ENCODE assay signal across 8 mouse cellular contexts in the genomic region with DNA sequence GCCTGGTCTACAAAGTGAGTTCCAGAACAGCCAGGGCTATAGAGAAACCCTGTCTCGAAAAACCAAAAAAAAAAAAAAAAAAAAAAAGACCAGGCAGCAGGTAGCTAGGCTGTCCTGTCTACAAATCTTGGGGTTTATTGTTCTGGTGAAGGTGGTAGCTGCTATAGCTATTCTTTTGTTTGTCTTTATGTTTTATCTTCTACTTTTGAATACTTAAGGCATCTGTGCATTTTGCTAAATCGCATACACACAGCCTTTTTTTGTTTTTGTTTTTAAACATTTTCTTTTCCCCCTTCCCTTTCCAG. TPM values are rescaled to one million over a fixed set of nuclear protein-coding genes. Genes with fewer than 3 reads are reported as not detected.
A peak's percentile ranks its signal among the peaks of the same experiment; 100 is the strongest.
DNase-seq lines count a peak whose midpoint lies in the region; ATAC-seq and TF ChIP-seq lines count a peak whose summit lies in the region.

No protein-coding gene starts in this region.

- no peak for TF ChIP-seq CTCF in heart, adult 2 months (IDR thresholded peaks at IDR 0.05)
- no peak for TF ChIP-seq CTCF in CH12.LX (conservative IDR thresholded peaks at IDR 0.05 in 1 of 2, IDR thresholded peaks at IDR 0.05 in 1 of 2; ENCODE audit: low read depth in 2 of 2, low read length in 2 of 2)
- TF ChIP-seq CTCF in forebrain, postnatal 0 days (IDR thresholded peaks at IDR 0.05; ENCODE audit: low read depth), result no peak

- intact Hi-C loops in heart, adult 2 months (cut with DNase I), result loop anchor here (2.0 to 10.0 kb wide), 2 partner anchors 65 to 211 kb away; no protein-coding TSS in a partner anchor

- H3K4me2 ChIP-seq in CH12.LX (ENCODE audit: insufficient read depth, low read depth, poor library complexity, severe bottlenecking), result peak overlapping the region; percentile 65; the same call in 1 of the 2 replicates
- peak overlapping the region; percentile 69 for H3K4me2 ChIP-seq in forebrain, postnatal 0 days (ENCODE audit: low read depth)
- H3K4me2 ChIP-seq in liver, embryonic 16.5 days (ENCODE audit: low read depth, low read length), result peak overlapping the region; percentile 87

- in situ Hi-C loops in CH12.LX (cut with MboI; ENCODE audit: low pct_ligation_motif_present, low pct_unique_long_range_greater_than_20kb, low sequenced_read_pairs), result no loop called here

- no peaks in the 10 kb centered on the region for H3K9me3 ChIP-seq in CH12.LX (replicated peaks; ENCODE audit: low read length)
- no peaks in the 10 kb centered on the region for H3K9me3 ChIP-seq in forebrain, postnatal 0 days (ENCODE audit: low read length)
- no peaks in the 10 kb centered on the region for H3K9me3 ChIP-seq in liver, embryonic 16.5 days (replicated peaks; ENCODE audit: control insufficient read depth, low read length)

- H3K79me2 ChIP-seq in heart, adult 2 months (replicated peaks; ENCODE audit: control insufficient read depth, insufficient read depth, low read length), result no peaks in the 10 kb centered on the region
- peaks cover 6% of the 10 kb centered on the region; the same call in 1 of the 2 replicates for H3K79me2 ChIP-seq in CH12.LX (replicated peaks; ENCODE audit: control insufficient read depth, extremely low read depth, insufficient read depth, poor library complexity, severe bottlenecking)

- no peak overlapping the region for H3K9ac ChIP-seq in heart, adult 2 months (ENCODE audit: low read depth, low read length)
- peak overlapping the region; percentile 62; the same call in 1 of the 2 replicates for H3K9ac ChIP-seq in CH12.LX (ENCODE audit: insufficient read depth, low read depth)
- H3K9ac ChIP-seq in forebrain, postnatal 0 days, result peak overlapping the region; percentile 65
- H3K9ac ChIP-seq in liver, embryonic 16.5 days (ENCODE audit: low read depth, low read length), result peak overlapping the region; percentile 83; the same call in 1 of the 2 replicates

- no peak for TF ChIP-seq POLR2A in heart, adult 2 months (IDR thresholded peaks at IDR 0.05; ENCODE audit: insufficient read depth, low read depth, low read length)
- no peak for TF ChIP-seq POLR2A in CH12.LX (IDR thresholded peaks at IDR 0.05; ENCODE audit: low read depth, low read length)

- DNase-seq in heart, adult 2 months, result no peak
- DNase-seq in heart, adult 11 months, result no peak
- no peak for DNase-seq in CH12.LX (ENCODE audit: extremely low read depth)
- DNase-seq in forebrain, postnatal 0 days, result no peak
- DNase-seq in adrenal gland, adult 8-10 months, result no peak
- no peak for DNase-seq in layer of hippocampus, postnatal 25 days (ENCODE audit: extremely low spot score in 1 of 2, low spot score in 1 of 2)
- no peak for DNase-seq in cerebellum, adult 18-20 months

- H3K36me3 ChIP-seq in heart, adult 2 months (ENCODE audit: control insufficient read depth, insufficient read depth, low read length), result no peaks in the 10 kb centered on the region
- peaks cover 2 to 22% of the 10 kb centered on the region in 2 experiments for H3K36me3 ChIP-seq in CH12.LX (replicated peaks in 1 of 2; ENCODE audit: control insufficient read depth in 1 of 2, insufficient read depth in 1 of 2, low read length in 1 of 2)
- no peaks in the 10 kb centered on the region for H3K36me3 ChIP-seq in forebrain, postnatal 0 days (ENCODE audit: insufficient read depth)
- no peaks in the 10 kb centered on the region for H3K36me3 ChIP-seq in liver, embryonic 16.5 days (ENCODE audit: control insufficient read depth, insufficient read depth)

- ATAC-seq in forebrain, postnatal 0 days, result no peak
- ATAC-seq in liver, embryonic 16.5 days (ENCODE audit: low read depth), result no peak

- H3K27ac ChIP-seq in heart, adult 2 months, result no peak overlapping the region
- H3K27ac ChIP-seq in CH12.LX (ENCODE audit: insufficient read depth, low read depth), result no peak overlapping the region
- H3K27ac ChIP-seq in forebrain, postnatal 0 days (ENCODE audit: low read depth, low read length), result no peak overlapping the region; the same call in 1 of the 2 replicates
- no peak overlapping the region for H3K27ac ChIP-seq in liver, embryonic 16.5 days (ENCODE audit: low read length)

- TF ChIP-seq RAD21 in CH12.LX (IDR thresholded peaks at IDR 0.05; ENCODE audit: low read depth, low read length), result no peak

- dilution Hi-C loops in CH12.LX (cut with MboI; ENCODE audit: extremely low pct_ligation_motif_present, extremely low pct_unique_long_range_greater_than_20kb, low sequenced_read_pairs), result no loop called here

- 46% methylated on average over 2 of the region's 2 CpGs for WGBS in heart, adult 2 months
- 90% methylated on average over 1 of the region's 2 CpGs for WGBS in forebrain, postnatal 0 days
- 67% methylated on average over 2 of the region's 2 CpGs for WGBS in liver, embryonic 16.5 days (ENCODE audit: insufficient replicate concordance)

- no peaks in the 10 kb centered on the region for H3K4me1 ChIP-seq in heart, adult 2 months (ENCODE audit: control insufficient read depth, insufficient read depth, low read length)
- peaks cover 3 to 25% of the 10 kb centered on the region in 2 experiments; a peak in 3 of 4 replicates for H3K4me1 ChIP-seq in CH12.LX (ENCODE audit: control insufficient read depth in 1 of 2, insufficient read depth in 2 of 2)
- no peaks in the 10 kb centered on the region; the same call in 1 of the 2 replicates for H3K4me1 ChIP-seq in forebrain, postnatal 0 days (ENCODE audit: insufficient read depth)
- H3K4me1 ChIP-seq in liver, embryonic 16.5 days (ENCODE audit: control insufficient read depth, low read depth, low read length), result peaks cover 10% of the 10 kb centered on the region

- TF ChIP-seq EP300 in heart, adult 2 months (IDR thresholded peaks at IDR 0.05; ENCODE audit: insufficient read depth, low read depth, low read length), result no peak
- no peak for TF ChIP-seq EP300 in CH12.LX (IDR thresholded peaks at IDR 0.05; ENCODE audit: low read length)

- H3K4me3 ChIP-seq in heart, adult 2 months, result peak overlapping the region; percentile 67
- H3K4me3 ChIP-seq in CH12.LX (replicated peaks in 1 of 3; ENCODE audit: low read depth in 2 of 3, low read length in 2 of 3, poor library complexity in 1 of 3), result peak overlapping the region; percentile 72 to 85 (median 82)
- peak overlapping the region; percentile 87 for H3K4me3 ChIP-seq in forebrain, postnatal 0 days (ENCODE audit: low read depth, low read length)
- peak overlapping the region; percentile 92 for H3K4me3 ChIP-seq in liver, embryonic 16.5 days (ENCODE audit: low read depth, low read length)

- no peaks in the 10 kb centered on the region for H3K27me3 ChIP-seq in heart, adult 2 months (ENCODE audit: control insufficient read depth, insufficient read depth, low read length)
- H3K27me3 ChIP-seq in CH12.LX (replicated peaks), result no peaks in the 10 kb centered on the region
- H3K27me3 ChIP-seq in forebrain, postnatal 0 days (ENCODE audit: insufficient read depth, low read length), result no peaks in the 10 kb centered on the region
- no peaks in the 10 kb centered on the region for H3K27me3 ChIP-seq in liver, embryonic 16.5 days (ENCODE audit: control insufficient read depth, insufficient read depth, low read depth, low read length)

TF ChIP-seq in CH12.LX, 34 proteins besides CTCF, POLR2A, EP300 and RAD21:
- no peak for TF ChIP-seq BHLHE40 (IDR thresholded peaks at IDR 0.05; ENCODE audit: low read depth, low read length)
- peak; percentile 53 for TF ChIP-seq ZNF384 (IDR thresholded peaks at IDR 0.05; ENCODE audit: low read depth, low read length)
- no peak for TF ChIP-seq RCOR1 (conservative IDR thresholded peaks at IDR 0.05; ENCODE audit: low read depth, low read length)
- TF ChIP-seq SIN3A (IDR thresholded peaks at IDR 0.05; ENCODE audit: low read length), result no peak
- no peak; the same call in 1 of the 2 replicates for TF ChIP-seq TBP (conservative IDR thresholded peaks at IDR 0.05; ENCODE audit: low read depth, low read length)

RNA-seq across cellular contexts. Expression of gene Mettl18, which starts 0.9 kb away (rescaled TPM):
- 1 to 10 TPM; 3.7 to 4.3 TPM for total RNA-seq in heart, adult 2 months (2021)
- polyA plus RNA-seq in heart, adult 2 months (2012; rRNA removed), result 1.1 and 1.6 TPM in 2 replicates
- total RNA-seq in CH12.LX (2012; rRNA removed) (6.7 and 9.7 TPM in 2 replicates), CH12.LX (2014; rRNA removed) (19.2 and 23.0 TPM in 2 replicates)
- polyA plus RNA-seq in CH12.LX (2012; ENCODE audit: insufficient read length, low read depth), result 10.7 and 12.1 TPM in 2 replicates
- total RNA-seq in forebrain, postnatal 0 days (2014; rRNA removed), result 4.9 and 9.5 TPM in 2 replicates
- 6.4 and 6.8 TPM in 2 replicates for polyA plus RNA-seq in forebrain, postnatal 0 days (2015; fragmentation: Nextera tagmentation; extraction: Ambion mirVana)
- polyA plus RNA-seq in liver, embryonic 16.5 days (2015; fragmentation: Nextera tagmentation; extraction: Ambion mirVana), result 3.1 and 3.3 TPM in 2 replicates
- total RNA-seq in adrenal gland, adult 8-10 months (2022), result 1 to 10 TPM; 4.0 to 7.5 (median 6.0) TPM
- 1 to 10 TPM; 5.9 to 6.2 TPM for total RNA-seq in layer of hippocampus, postnatal 25 days (2021)

RNA-seq across cellular contexts. Expression of gene BC055324, which starts 1.0 kb away (rescaled TPM):
- total RNA-seq in heart, adult 2 months (2021), result under 1 TPM; 0.73 to 0.93 TPM
- polyA plus RNA-seq in heart, adult 2 months (2012; rRNA removed), result 0.53 and 0.91 TPM in 2 replicates
- total RNA-seq in CH12.LX (2012; rRNA removed) (16.3 and 17.0 TPM in 2 replicates), CH12.LX (2014; rRNA removed) (26.6 and 28.9 TPM in 2 replicates)
- polyA plus RNA-seq in CH12.LX (2012; ENCODE audit: insufficient read length, low read depth), result 19.3 and 20.6 TPM in 2 replicates
- total RNA-seq in forebrain, postnatal 0 days (2014; rRNA removed), result 4.9 and 5.0 TPM in 2 replicates
- 1.6 and 1.7 TPM in 2 replicates for polyA plus RNA-seq in forebrain, postnatal 0 days (2015; fragmentation: Nextera tagmentation; extraction: Ambion mirVana)
- polyA plus RNA-seq in liver, embryonic 16.5 days (2015; fragmentation: Nextera tagmentation; extraction: Ambion mirVana), result 7.3 and 7.4 TPM in 2 replicates
- total RNA-seq in adrenal gland, adult 8-10 months (2022), result 1 to 10 TPM; 1.4 to 2.0 (median 1.9) TPM
- total RNA-seq in layer of hippocampus, postnatal 25 days (2021), result 1 to 10 TPM in 1 of 2 experiments, under 1 TPM in 1; 0.70 to 2.0 TPM

RNA-seq across cellular contexts. Expression of gene Sele, which starts 52.5 kb away (rescaled TPM):
- total RNA-seq in heart, adult 2 months (2021), result under 1 TPM; 0.23 to 0.70 TPM
- 0.70 and 1.2 TPM in 2 replicates for polyA plus RNA-seq in heart, adult 2 months (2012; rRNA removed)
- total RNA-seq in CH12.LX (2012; rRNA removed) (not detected in 2 replicates), CH12.LX (2014; rRNA removed) (not detected in 2 replicates)
- not detected in 2 replicates for polyA plus RNA-seq in CH12.LX (2012; ENCODE audit: insufficient read length, low read depth)
- not detected in 2 replicates for total RNA-seq in forebrain, postnatal 0 days (2014; rRNA removed)
- polyA plus RNA-seq in forebrain, postnatal 0 days (2015; fragmentation: Nextera tagmentation; extraction: Ambion mirVana), result not detected in 2 replicates
- polyA plus RNA-seq in liver, embryonic 16.5 days (2015; fragmentation: Nextera tagmentation; extraction: Ambion mirVana), result 0.06 TPM in 1 of 2 replicates, not detected in the other
- 10 to 100 TPM in 2 of 4 experiments, 1 to 10 TPM in 2; 4.1 to 13.1 (median 8.5) TPM for total RNA-seq in adrenal gland, adult 8-10 months (2022)
- not detected for total RNA-seq in layer of hippocampus, postnatal 25 days (2021)
